Mouse (Mus musculus) spleen, adult 2 months (tissue): Measurements from ENCODE around the gene Pagr1a. TPM values are rescaled to one million over a fixed set of nuclear protein-coding genes. Genes with fewer than 3 reads are reported as not detected.

Experiments used
- DNase-seq, 2 experiments: peaks; one replicate each; pipeline versions ENCODE4 v3.0.0 to v3.0.0-alpha.2; 2012 to 2021; ENCODE audit warnings: low spot score in 2 of 2, low read depth in 1 of 2
- H3K27ac ChIP-seq: fragments of 200-500 bp; 2 replicates; pipeline ENCODE4 v1.5.1; 2012; ENCODE audit warnings: low read length, inconsistent platforms; ENCODE audit not compliant: insufficient read depth
- H3K27me3 ChIP-seq: fragments of 200-500 bp; 2 replicates; pipeline ENCODE4 v1.6.1; 2012; ENCODE audit warnings: mild to moderate bottlenecking, moderate library complexity, low read length, inconsistent platforms; ENCODE audit not compliant: control insufficient read depth, insufficient read depth
- H3K36me3 ChIP-seq: fragments of 200-500 bp; 2 replicates; pipeline ENCODE4 v1.6.1; 2012; ENCODE audit warnings: mild to moderate bottlenecking, low read length, inconsistent platforms; ENCODE audit not compliant: control insufficient read depth, insufficient read depth
- H3K4me1 ChIP-seq: fragments of 200-500 bp; 2 replicates; pipeline ENCODE4 v1.6.1; 2011; ENCODE audit warnings: inconsistent platforms; ENCODE audit not compliant: control insufficient read depth, insufficient read depth, insufficient read length
- H3K4me3 ChIP-seq: fragments of 200-500 bp; 2 replicates; pipeline ENCODE4 v1.5.1; 2011; ENCODE audit warnings: mild to moderate bottlenecking, inconsistent platforms; ENCODE audit not compliant: insufficient read depth, insufficient read length; ENCODE audit errors: extremely low read depth
- CTCF ChIP-seq: fragments of 200-500 bp; IDR thresholded peaks from 2 replicates; pipeline ENCODE4 v1.5.1; 2011; ENCODE audit warnings: mild to moderate bottlenecking, inconsistent platforms; ENCODE audit not compliant: insufficient read depth, insufficient read length, insufficient replicate concordance; ENCODE audit errors: extremely low read depth
- POLR2A ChIP-seq: fragments of 200-500 bp; IDR thresholded peaks from 2 replicates; pipeline ENCODE4 v1.6.1; 2011; ENCODE audit warnings: low read depth, low read length, inconsistent platforms
- WGBS: fragments of 180-500 bp; shearing (Covaris S2); methylation state at CpG from one replicate; pipeline ENCODE4 v1.1.7; 2018; 5-methylcytosine and 5-hydroxymethylcytosine counted together
- polyA plus RNA-seq: library from polyadenylated mRNA; depleted of rRNA; stranded (reverse); fragments of >200 nt; gene quantifications from 2 replicates; pipeline ENCODE4 v1.2.3, GENCODE M21; 2012

The Pagr1a gene
- polyA plus RNA-seq, 1 experiment = 3.1 TPM

- Histone ChIP-seq H3K36me3 (peaks cover 16% of the 10 kb centered on the region), H3K27ac (peak overlapping the region; percentile 98), H3K27me3 (no peaks in the 10 kb centered on the region), H3K4me1 (peaks cover 43% of the 10 kb centered on the region), H3K4me3 (peak overlapping the region; percentile 78)
- DNase-seq = peak; percentile 70 to 80
- WGBS = 1% methylated on average over 30 of the region's 30 CpGs
- TF ChIP-seq POLR2A (peak; percentile 37), CTCF (peak; percentile 61; the same call in 1 of the 2 replicates)
Measured at GRCm38 (mm10) chr7:127024755-127025555, 7.8 kb upstream of the Pagr1a start.

- H3K4me3 ChIP-seq = peak overlapping the region; percentile 15
- peaks cover 43% of the 10 kb centered on the region for H3K4me1 ChIP-seq
- H3K27me3 ChIP-seq = no peaks in the 10 kb centered on the region
- no peak for DNase-seq
- TF ChIP-seq POLR2A (no peak), CTCF (no peak)
- H3K36me3 ChIP-seq = peaks cover 16% of the 10 kb centered on the region
- whole genome bisulfite sequencing = 13% methylated on average over 19 of the region's 19 CpGs
- H3K27ac ChIP-seq = no peak overlapping the region
Measured at GRCm38 (mm10) chr7:127023896-127024690, 6.9 kb upstream of the Pagr1a start.

- no peak for DNase-seq
- no peak overlapping the region for H3K4me3 ChIP-seq
- H3K27me3 ChIP-seq = no peaks in the 10 kb centered on the region
- H3K36me3 ChIP-seq = peaks cover 16% of the 10 kb centered on the region
- TF ChIP-seq POLR2A = no peak
- no peak for TF ChIP-seq CTCF
- peaks cover 43% of the 10 kb centered on the region for H3K4me1 ChIP-seq
- 71% methylated on average over 13 of the region's 13 CpGs for WGBS
- no peak overlapping the region for H3K27ac ChIP-seq
Measured at GRCm38 (mm10) chr7:127023272-127023691, 6.1 kb upstream of the Pagr1a start.

DNA sequence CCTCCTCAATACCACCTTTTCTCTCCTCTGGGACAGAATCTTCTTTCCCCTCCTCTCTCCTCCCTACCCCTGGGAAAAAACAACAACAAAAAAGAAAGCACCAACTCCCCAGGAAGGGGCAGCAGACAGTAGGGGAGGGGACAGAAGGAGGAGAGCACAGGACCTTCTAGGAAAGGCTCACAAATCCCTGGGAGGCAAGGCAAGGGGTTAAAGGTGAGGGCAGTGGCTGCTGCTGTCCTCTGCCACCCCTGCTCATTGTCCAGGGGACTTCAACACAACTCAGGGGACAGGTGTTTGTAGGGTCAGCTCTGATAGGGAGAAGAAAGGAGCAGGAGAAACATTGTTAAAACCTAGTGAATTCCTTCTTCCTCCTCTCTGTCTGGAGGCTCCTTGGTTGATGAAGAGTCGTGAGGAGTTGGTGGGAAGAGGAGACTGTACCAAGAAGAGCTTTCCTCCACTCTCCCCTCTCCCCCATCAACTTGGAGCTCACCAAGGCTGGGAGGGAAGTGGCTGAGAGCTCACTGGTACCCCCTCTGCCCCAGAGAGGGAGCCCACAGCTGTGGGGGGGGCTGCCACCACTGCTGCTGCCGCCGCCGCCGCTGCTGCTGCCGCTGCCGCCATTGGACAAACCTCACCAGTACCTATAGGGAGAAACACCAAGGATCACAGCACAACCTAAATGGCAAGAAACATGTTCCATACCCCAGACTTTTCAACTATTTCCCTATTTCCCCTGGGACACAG lies 5.5 kb upstream of the Pagr1a start:
- Histone ChIP-seq H3K36me3 (peaks cover 16% of the 10 kb centered on the region), H3K27ac (no peak overlapping the region), H3K4me3 (no peak overlapping the region), H3K27me3 (no peaks in the 10 kb centered on the region), H3K4me1 (peaks cover 37% of the 10 kb centered on the region)
- TF ChIP-seq POLR2A (no peak), CTCF (no peak)
- DNase-seq = no peak
- 76% methylated on average over 7 of the region's 7 CpGs for WGBS

DNA sequence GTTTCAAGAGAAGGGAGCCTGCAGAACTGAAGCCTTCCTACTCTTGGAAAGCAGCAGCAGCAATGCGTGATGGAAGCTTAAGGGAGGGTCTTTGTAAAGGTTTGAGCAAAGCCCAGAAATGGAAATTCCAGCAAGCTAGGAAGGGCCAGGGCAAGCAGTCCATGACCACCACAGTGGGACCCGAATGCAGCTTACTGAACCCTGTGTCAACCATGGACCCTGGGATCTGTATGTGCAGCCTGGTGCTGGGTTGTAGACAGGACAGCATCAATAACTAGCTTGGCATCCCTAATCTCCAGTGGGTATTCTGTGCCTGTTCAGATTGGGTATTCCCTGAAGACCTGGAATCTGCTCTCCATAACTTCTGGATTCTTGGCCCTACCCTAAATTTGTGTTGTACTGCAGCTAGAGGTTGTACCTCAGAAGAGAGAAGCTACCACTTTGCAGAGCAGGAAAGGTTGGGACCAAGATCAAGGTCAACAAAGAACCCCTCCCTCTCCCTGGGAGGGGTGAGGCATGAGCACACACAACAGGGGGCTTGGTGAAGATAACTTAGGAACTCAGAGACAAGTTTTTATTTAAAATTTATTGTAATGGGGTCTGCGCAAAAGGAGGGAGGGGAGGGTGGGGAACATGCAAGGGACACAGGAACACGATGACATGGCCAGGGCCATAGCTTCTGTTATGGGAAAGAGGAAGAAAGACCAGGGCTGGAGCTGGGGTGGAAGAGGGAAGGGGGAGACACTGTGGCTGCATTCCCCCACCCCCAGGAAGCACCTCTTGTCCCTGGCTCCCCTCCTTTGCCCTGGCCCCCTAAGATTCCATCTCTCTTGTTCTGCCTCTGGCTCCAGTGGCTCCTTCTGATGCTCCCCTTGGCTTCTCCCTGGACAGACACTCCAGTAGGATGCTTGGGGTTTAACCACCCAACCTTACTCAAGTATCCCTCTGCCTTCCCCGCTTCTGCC lies 4.7 kb upstream of the Pagr1a start:
- WGBS = 54% methylated on average over 5 of the region's 5 CpGs
- peaks cover 16% of the 10 kb centered on the region for H3K36me3 ChIP-seq
- no peak overlapping the region; the same call in 1 of the 2 replicates for H3K4me3 ChIP-seq
- TF ChIP-seq CTCF (no peak), POLR2A (no peak)
- H3K27me3 ChIP-seq = no peaks in the 10 kb centered on the region
- peaks cover 37% of the 10 kb centered on the region for H3K4me1 ChIP-seq
- DNase-seq = no peak
- no peak overlapping the region for H3K27ac ChIP-seq

GRCm38 (mm10) chr7:127020901-127021562 lies 3.9 kb upstream of the Pagr1a start, which contains the start of the genes Gm42742 and Prrt2:
TSS of gene Gm42742 (minus strand) at chr7:127021097.
TSS of gene Prrt2 (minus strand) at chr7:127021211.
- H3K4me1 ChIP-seq = peaks cover 37% of the 10 kb centered on the region
- peak in 1 of 2 experiments; percentile 34 for DNase-seq
- peak within 1 kb of the TSS; percentile 43; the same call in 1 of the 2 replicates for H3K4me3 ChIP-seq
- 3% methylated on average over 35 of the region's 37 CpGs for WGBS
- peak within 1 kb of the TSS; percentile 26; the same call in 1 of the 2 replicates for H3K27ac ChIP-seq
- H3K36me3 ChIP-seq = peaks cover 16% of the 10 kb centered on the region
- H3K27me3 ChIP-seq = no peaks in the 10 kb centered on the region
- TF ChIP-seq CTCF (no peak), POLR2A (no peak)
